Mouse (Mus musculus) bone marrow macrophage, adult 2 months (primary cell): ENCODE results near the gene Ddx49.

ENCODE experiments used
- CTCF ChIP-seq: IDR thresholded peaks from 2 replicates; pipeline ENCODE4 v1.5.1; 2012; ENCODE audit warnings: low read depth, mild to moderate bottlenecking, low read length, moderate library complexity
- POLR2A ChIP-seq: IDR thresholded peaks from 2 replicates; pipeline ENCODE4 v1.6.1; 2012; ENCODE audit warnings: mild to moderate bottlenecking, low read depth, low read length, borderline replicate concordance

- TF ChIP-seq POLR2A: no peak
- no peak for TF ChIP-seq CTCF
Observed at GRCm38 (mm10) chr8:70317872-70318271, 15.6 kb upstream of the Ddx49 start.
